Mouse (Mus musculus) kidney, postnatal 0 days (tissue): ENCODE data around the gene Mdfic. TPM values are rescaled to one million over a fixed set of nuclear protein-coding genes. Genes with fewer than 3 reads are reported as not detected.
"Not testable (repeated sequence)": the region's sequence is repeated elsewhere in the genome, so short reads cannot be mapped to it uniquely, and the experiment has no call there.

Experiments used
- ATAC-seq: fragments of 200-750 bp; cut with Nextera tagmentation; replicated peaks from 2 replicates; pipeline ENCODE4 v1.8.0; 2017; ENCODE audit warnings: low read depth, moderate number of reproducible peaks, moderate TSS enrichment, moderate library complexity; ENCODE audit not compliant: low FRiP score
- DNase-seq: peaks from one replicate; pipeline ENCODE4 v3.0.0-alpha.2; 2016; ENCODE audit warnings: low spot score
- H3K27ac ChIP-seq: fragments of 300-500 bp; sonication (generic); 2 replicates; pipeline ENCODE4 v1.5.1; 2014; ENCODE audit warnings: mild to moderate bottlenecking
- H3K27me3 ChIP-seq: fragments of 300-500 bp; sonication (generic); 2 replicates; pipeline ENCODE4 v1.6.1; 2014; ENCODE audit warnings: low read length, mixed read lengths; ENCODE audit not compliant: insufficient read depth
- H3K36me3 ChIP-seq: fragments of 300-500 bp; sonication (generic); 2 replicates; pipeline ENCODE4 v1.6.1; 2014; ENCODE audit warnings: low read length, mixed read lengths; ENCODE audit not compliant: insufficient read depth
- H3K4me1 ChIP-seq: fragments of 300-500 bp; sonication (generic); replicated peaks from 2 replicates; pipeline ENCODE4 v1.6.1; 2014; ENCODE audit warnings: antibody characterized with exemption, low read length, mixed read lengths; ENCODE audit not compliant: insufficient read depth
- H3K4me2 ChIP-seq: fragments of 300-500 bp; sonication (generic); 2 replicates; pipeline ENCODE4 v1.6.1; 2014; ENCODE audit warnings: mild to moderate bottlenecking, low read length, moderate library complexity, mixed read lengths
- H3K4me3 ChIP-seq: fragments of 300-500 bp; sonication (generic); replicated peaks from 2 replicates; pipeline ENCODE4 v1.5.1; 2014; ENCODE audit warnings: low read depth, low read length
- H3K9ac ChIP-seq: fragments of 300-500 bp; sonication (generic); 2 replicates; pipeline ENCODE4 v1.6.1; 2014; ENCODE audit warnings: low read depth, low read length
- H3K9me3 ChIP-seq: fragments of 300-500 bp; sonication (generic); replicated peaks from 2 replicates; pipeline ENCODE4 v1.6.1; 2016; ENCODE audit warnings: low read length, inconsistent platforms, mixed read lengths
- CTCF ChIP-seq: IDR thresholded peaks from 2 replicates; pipeline ENCODE4 v1.5.1; 2016; ENCODE audit warnings: antibody characterized with exemption, low read depth, mild to moderate bottlenecking, moderate library complexity
- WGBS: fragments of 180-500 bp; shearing (Covaris S2); extraction: QIAGEN DNeasy Blood & Tissue Kit; methylation state at CpG from one replicate; pipeline ENCODE4 v1.1.7; 2014; 5-methylcytosine and 5-hydroxymethylcytosine counted together
- polyA plus RNA-seq: library from polyadenylated mRNA; unstranded; fragments of >200 nt; fragmentation: Nextera tagmentation; extraction: Ambion mirVana; gene quantifications from 2 replicates; pipeline ENCODE4 v1.2.1, GENCODE M21; 2015

Mdfic gene
- polyA plus RNA-seq = 4.4 and 4.6 TPM in 2 replicates

DNA sequence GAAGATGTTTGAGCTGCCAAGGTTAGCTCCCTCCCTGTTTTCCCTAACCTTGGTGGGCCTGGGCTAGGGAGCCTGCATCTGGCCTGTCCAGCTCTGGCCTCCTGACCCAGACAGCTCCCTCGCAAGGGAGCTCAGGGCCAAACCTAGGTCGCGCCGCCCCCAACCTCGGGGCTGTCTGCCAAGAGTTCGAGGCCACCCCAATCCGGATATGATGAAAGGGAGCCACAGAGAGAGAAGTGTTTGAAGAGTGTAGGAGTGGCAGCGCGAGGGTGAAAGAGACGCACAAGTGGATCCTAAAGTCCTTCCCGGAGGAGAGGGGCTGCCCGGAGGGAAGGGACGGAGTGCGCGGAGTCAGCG lies at the start of gene Mdfic:
TSS of gene Mdfic (plus strand) at position 201 of the 357 bp plus-strand sequence.
- peak within 1 kb of the TSS; percentile 80 for H3K27ac ChIP-seq
- peak; percentile 68 for ATAC-seq
- WGBS = under 1% methylated on average over 16 of the region's 16 CpGs

GRCm38 (mm10) chr6:15671364-15671763 lies 49.1 kb upstream of the Mdfic start:
- Histone ChIP-seq H3K4me1 (no peaks in the 10 kb centered on the region), H3K4me2 (no peak overlapping the region), H3K9ac (no peak overlapping the region), H3K27ac (no peak overlapping the region), H3K4me3 (no peak overlapping the region), H3K27me3 (no peaks in the 10 kb centered on the region), H3K36me3 (no peaks in the 10 kb centered on the region), H3K9me3 (no peaks in the 10 kb centered on the region)
- DNase-seq = no peak
- no peak for TF ChIP-seq CTCF
- no peak for ATAC-seq

More for the DNA sequence above, at the start of gene Mdfic:
- Histone ChIP-seq H3K4me1 (peaks cover 5% of the 10 kb centered on the region; the same call in 1 of the 2 replicates), H3K27me3 (no peaks in the 10 kb centered on the region), H3K36me3 (no peaks in the 10 kb centered on the region), H3K4me3 (peak within 1 kb of the TSS; percentile 69), H3K9me3 (no peaks in the 10 kb centered on the region), H3K9ac (peak within 1 kb of the TSS; percentile 83), H3K4me2 (peak within 1 kb of the TSS; percentile 81)
- TF ChIP-seq CTCF = no peak
- peak; percentile 58 for DNase-seq

- H3K36me3 ChIP-seq = no peaks in the 10 kb centered on the region
- H3K4me1 ChIP-seq = no peaks in the 10 kb centered on the region
- ATAC-seq (no peak), DNase-seq (no peak)
- 82% methylated on average over 4 of the region's 4 CpGs for WGBS
- H3K27me3 ChIP-seq = no peaks in the 10 kb centered on the region
- H3K9ac ChIP-seq = no peak overlapping the region
- H3K4me3 ChIP-seq = no peak overlapping the region
- H3K4me2 ChIP-seq = no peak overlapping the region
- H3K27ac ChIP-seq = no peak overlapping the region
- TF ChIP-seq CTCF = no peak
- no peaks in the 10 kb centered on the region for H3K9me3 ChIP-seq
Measured at GRCm38 (mm10) chr6:15710080-15710479, 10.4 kb upstream of the Mdfic start.

- no peak for DNase-seq
- ATAC-seq = no peak
- TF ChIP-seq CTCF = no peak
- H3K9me3 ChIP-seq = no peaks in the 10 kb centered on the region
- no peak overlapping the region for H3K27ac ChIP-seq
- no peak overlapping the region for H3K4me2 ChIP-seq
- H3K27me3 ChIP-seq = no peaks in the 10 kb centered on the region
- 81% methylated on average over 7 of the region's 7 CpGs for WGBS
- H3K36me3 ChIP-seq = no peaks in the 10 kb centered on the region
- no peak overlapping the region for H3K4me3 ChIP-seq
- no peaks in the 10 kb centered on the region for H3K4me1 ChIP-seq
- no peak overlapping the region for H3K9ac ChIP-seq
Measured at GRCm38 (mm10) chr6:15710706-15711105, 9.8 kb upstream of the Mdfic start.

DNA sequence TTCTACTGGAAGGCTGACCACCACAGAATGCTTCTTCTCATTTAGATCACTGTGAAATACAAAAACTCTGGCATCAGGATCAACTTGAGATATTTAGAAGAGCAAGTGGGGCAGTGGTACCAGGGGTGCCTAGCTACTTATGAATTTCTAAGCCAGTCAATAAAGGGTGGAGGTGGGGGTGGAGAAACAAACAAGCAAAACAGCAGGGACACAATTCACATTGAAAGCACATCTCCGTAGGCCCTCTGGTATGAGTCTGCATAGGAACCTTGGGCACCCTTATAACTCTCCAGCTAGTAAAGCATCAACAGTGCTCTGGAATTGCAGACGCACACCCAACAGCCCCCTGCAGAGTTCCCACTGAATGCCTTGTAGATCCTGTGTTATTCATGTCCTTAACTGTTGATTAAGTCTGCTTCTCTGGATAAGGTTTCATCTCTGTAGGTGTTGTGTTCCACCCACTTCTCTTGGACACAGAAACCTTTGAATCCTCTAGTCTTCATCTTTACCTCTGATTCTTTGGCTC lies 7.5 kb upstream of the Mdfic start:
- 67% methylated on average over 2 of the region's 2 CpGs for whole genome bisulfite sequencing
- H3K27me3 ChIP-seq = no peaks in the 10 kb centered on the region
- H3K9ac ChIP-seq = no peak overlapping the region
- DNase-seq (no peak), ATAC-seq (no peak)
- no peak overlapping the region for H3K4me3 ChIP-seq
- no peak for TF ChIP-seq CTCF
- no peak overlapping the region for H3K27ac ChIP-seq
- H3K4me1 ChIP-seq = no peaks in the 10 kb centered on the region
- H3K36me3 ChIP-seq = no peaks in the 10 kb centered on the region
- H3K4me2 ChIP-seq = no peak overlapping the region
- no peaks in the 10 kb centered on the region for H3K9me3 ChIP-seq

- WGBS = 87% methylated on average over 1 of the region's 1 CpGs
- ATAC-seq = 0 out of 2 replicates have a peak, but pooled peaks have one; percentile 25
- not testable (repeated sequence) for H3K4me3 ChIP-seq, H3K9ac ChIP-seq, H3K27ac ChIP-seq, H3K4me2 ChIP-seq, DNase-seq, H3K9me3 ChIP-seq, H3K4me1 ChIP-seq, H3K27me3 ChIP-seq, H3K36me3 ChIP-seq
Measured at GRCm38 (mm10) chr6:15714036-15714435, 6.4 kb upstream of the Mdfic start.
